In genomic region chr2:180024401-180025098, GRCm38 (mm10) we compare ENCODE assay signal across 8 mouse cellular contexts. TPM values are rescaled to one million over a fixed set of nuclear protein-coding genes. Genes with fewer than 3 reads are reported as not detected.
DNase-seq lines count a peak whose midpoint lies in the region; ATAC-seq lines count a peak whose summit lies in the region.

Lsm14b (plus strand) TSS chr2:180024987.

- H3K4me3 ChIP-seq in heart, embryonic 13.5 days: peak within 1 kb of the TSS; percentile 85
- H3K4me3 ChIP-seq in liver, embryonic 12.5 days: peak within 1 kb of the TSS; percentile 80
- peak within 1 kb of the TSS; percentile 95 for H3K4me3 ChIP-seq in stomach, embryonic 15.5 days (replicated peaks)

- peaks cover 43% of the 10 kb centered on the region for H3K4me1 ChIP-seq in heart, embryonic 13.5 days
- H3K4me1 ChIP-seq in liver, embryonic 12.5 days: peaks cover 42% of the 10 kb centered on the region
- H3K4me1 ChIP-seq in stomach, embryonic 15.5 days: peaks cover 28% of the 10 kb centered on the region

- DNase-seq in CD4-positive helper T cell, adult 2 months (ENCODE audit: low read depth, low spot score): peak; percentile 100
- peak; percentile 92 for DNase-seq in brain, embryonic 18.5 days (ENCODE audit: low read depth, low spot score)
- DNase-seq in kidney, postnatal 10 days: peak; percentile 99
- peak; percentile 97 to 99 for DNase-seq in natural killer cell, adult 2 months (ENCODE audit: low spot score in 2 of 2)

- peak within 1 kb of the TSS; percentile 97 for H3K9ac ChIP-seq in heart, embryonic 13.5 days
- H3K9ac ChIP-seq in liver, embryonic 12.5 days: peak within 1 kb of the TSS; percentile 82
- peak within 1 kb of the TSS; percentile 91 for H3K9ac ChIP-seq in stomach, embryonic 15.5 days

- peak within 1 kb of the TSS; percentile 93 for H3K4me2 ChIP-seq in heart, embryonic 13.5 days
- H3K4me2 ChIP-seq in liver, embryonic 12.5 days: peak within 1 kb of the TSS; percentile 97
- H3K4me2 ChIP-seq in stomach, embryonic 15.5 days: peak within 1 kb of the TSS; percentile 89

- H3K27ac ChIP-seq in heart, embryonic 13.5 days (replicated peaks): peak within 1 kb of the TSS; percentile 92
- H3K27ac ChIP-seq in liver, embryonic 12.5 days: peak within 1 kb of the TSS; percentile 95
- H3K27ac ChIP-seq in stomach, embryonic 15.5 days: peak within 1 kb of the TSS; percentile 94

- H3K9me3 ChIP-seq in heart, embryonic 13.5 days: no peaks in the 10 kb centered on the region
- H3K9me3 ChIP-seq in liver, embryonic 12.5 days (replicated peaks): no peaks in the 10 kb centered on the region
- no peaks in the 10 kb centered on the region for H3K9me3 ChIP-seq in stomach, embryonic 15.5 days

- H3K36me3 ChIP-seq in heart, embryonic 13.5 days: peaks cover 22% of the 10 kb centered on the region
- peaks cover 24% of the 10 kb centered on the region for H3K36me3 ChIP-seq in liver, embryonic 12.5 days
- H3K36me3 ChIP-seq in stomach, embryonic 15.5 days: peaks cover 16% of the 10 kb centered on the region; the same call in 1 of the 2 replicates

- peak; percentile 88 for ATAC-seq in erythroid progenitor cell, adult 5-6 weeks (replicated peaks; ENCODE audit: low FRiP score, poor library complexity, severe bottlenecking)
- ATAC-seq in heart, embryonic 13.5 days (ENCODE audit: extremely low read depth, insufficient number of reproducible peaks, low FRiP score, low TSS enrichment): peak; percentile 94
- peak; percentile 95 for ATAC-seq in liver, embryonic 12.5 days
- peak; percentile 95 for ATAC-seq in stomach, embryonic 15.5 days (ENCODE audit: insufficient read depth, low FRiP score, low read depth)

- WGBS in heart, embryonic 13.5 days: under 1% methylated on average over 75 of the region's 80 CpGs
- under 1% methylated on average over 79 of the region's 80 CpGs for WGBS in liver, embryonic 12.5 days (ENCODE audit: insufficient replicate concordance)
- under 1% methylated on average over 80 of the region's 80 CpGs for WGBS in stomach, embryonic 15.5 days

- H3K27me3 ChIP-seq in heart, embryonic 13.5 days (replicated peaks): peaks cover 41% of the 10 kb centered on the region
- H3K27me3 ChIP-seq in liver, embryonic 12.5 days (replicated peaks): peaks cover 39% of the 10 kb centered on the region
- peaks cover 7% of the 10 kb centered on the region; the same call in 1 of the 2 replicates for H3K27me3 ChIP-seq in stomach, embryonic 15.5 days (replicated peaks)

RNA-seq across cellular contexts. Expression of gene Lsm14b, which starts in this region (rescaled TPM):
- 6.5 and 7.1 TPM in 2 replicates for total RNA-seq in erythroid progenitor cell, adult 5-6 weeks (2015; ENCODE audit: low replicate concordance)
- 5.7 and 11.3 TPM in 2 replicates for total RNA-seq in erythroid progenitor cell, adult 5-6 weeks (2017; ENCODE audit: low replicate concordance)
- polyA plus RNA-seq in heart, embryonic 13.5 days (2015; fragmentation: Nextera tagmentation; extraction: Ambion mirVana): 4.8 and 5.3 TPM in 2 replicates
- 2.4 and 2.7 TPM in 2 replicates for polyA plus RNA-seq in liver, embryonic 12.5 days (2016; fragmentation: Nextera tagmentation; extraction: Ambion mirVana)
- polyA plus RNA-seq in stomach, embryonic 15.5 days (2015; fragmentation: Nextera tagmentation; extraction: Ambion mirVana): 6.0 and 8.1 TPM in 2 replicates

Comparison
In these comparisons a context has a peak if more than half of its experiments do, and no peak if none do; other contexts are left out.
1. Peak in every context shown above with its lines: DNase-seq, ATAC-seq, H3K4me3 ChIP-seq and H3K27ac ChIP-seq.